Mouse (Mus musculus) spleen, postnatal 0 days (tissue): Measurements from ENCODE around the gene Psmc2. TPM values are rescaled to one million over a fixed set of nuclear protein-coding genes. Genes with fewer than 3 reads are reported as not detected.

ENCODE experiments used
- polyA plus RNA-seq: library from polyadenylated mRNA; unstranded; fragments of >200 nt; fragmentation: Nextera tagmentation; extraction: Ambion mirVana; gene quantifications from 2 replicates; pipeline ENCODE4 v1.2.1, GENCODE M21; 2015

The Psmc2 gene
- 118 and 131 TPM in 2 replicates for polyA plus RNA-seq

GRCm38 (mm10) chr5:21785053-21785452 is at the start of gene Psmc2, which contains the start of gene Dnajc2:
TSS of gene Psmc2 (plus strand) at chr5:21785283.
TSS of gene Dnajc2 (minus strand) at chr5:21785251.

GRCm38 (mm10) chr5:21736956-21737585 is 48.0 kb upstream of the Psmc2 start, which contains the start of gene Pmpcb:
TSS of gene Pmpcb (plus strand) at chr5:21737141.

Other genes with a start within 250 kb of the Psmc2 start
- gene Lrrc17, start 241.7 kb upstream of the Psmc2 start, polyA plus RNA-seq, result 6.1 and 9.9 TPM in 2 replicates
- gene Fbxl13, start 139.6 kb upstream of the Psmc2 start, polyA plus RNA-seq, result 0.11 TPM in 1 of 2 replicates, not detected in the other
- gene Armc10, start 139.5 kb upstream of the Psmc2 start, polyA plus RNA-seq, result 15.1 and 16.8 TPM in 2 replicates
- gene Napepld, start 83.9 kb upstream of the Psmc2 start, polyA plus RNA-seq, result 0.86 and 1.3 TPM in 2 replicates
- 38.3 and 42.7 TPM in 2 replicates for gene Pmpcb, start 48.1 kb upstream of the Psmc2 start, polyA plus RNA-seq
- 60.8 and 62.9 TPM in 2 replicates for gene Dnajc2, start within 50 bp of the Psmc2 start, polyA plus RNA-seq
- gene Slc26a5, start 80.3 kb downstream of the Psmc2 start, polyA plus RNA-seq, result not detected in 2 replicates